Mouse (Mus musculus): ENCODE data around the gene Rfesd. TPM values are rescaled to one million over a fixed set of nuclear protein-coding genes. Genes with fewer than 3 reads are reported as not detected.

Gene Rfesd
- polyA plus RNA-seq, 1 experiment: 1.3 TPM

GRCm38 (mm10) chr13:76003272-76003671, 15.2 kb downstream of the Rfesd start:
- H3K36me3 ChIP-seq (ENCODE audit: control insufficient read depth): peaks cover 68% of the 10 kb centered on the region
- H3K4me3 ChIP-seq (replicated peaks): no peak overlapping the region
- no peak for TF ChIP-seq TAL1 (IDR thresholded peaks at IDR 0.05; ENCODE audit: low read length)
- TF ChIP-seq GATA1 (IDR thresholded peaks at IDR 0.05; ENCODE audit: low read length): no peak
- H3K4me1 ChIP-seq (ENCODE audit: control insufficient read depth): peaks cover 9% of the 10 kb centered on the region
- H3K9me3 ChIP-seq (ENCODE audit: control insufficient read depth, low read length): no peaks in the 10 kb centered on the region
- no peaks in the 10 kb centered on the region for H3K27me3 ChIP-seq (ENCODE audit: control insufficient read depth)

GRCm38 (mm10) chr13:75992169-75993028, 26.1 kb downstream of the Rfesd start:
- no peak for TF ChIP-seq GATA1 (IDR thresholded peaks at IDR 0.05; ENCODE audit: low read length)
- TF ChIP-seq TAL1 (IDR thresholded peaks at IDR 0.05; ENCODE audit: low read length): no peak
- H3K4me1 ChIP-seq (ENCODE audit: control insufficient read depth): peaks cover 2% of the 10 kb centered on the region; the same call in 1 of the 2 replicates
- H3K4me3 ChIP-seq (replicated peaks): no peak overlapping the region
- H3K27me3 ChIP-seq (ENCODE audit: control insufficient read depth): no peaks in the 10 kb centered on the region
- no peaks in the 10 kb centered on the region; the same call in 1 of the 2 replicates for H3K9me3 ChIP-seq (ENCODE audit: control insufficient read depth, low read length)
- peaks cover 12% of the 10 kb centered on the region for H3K36me3 ChIP-seq (ENCODE audit: control insufficient read depth)

- Histone ChIP-seq H3K36me3 (ENCODE audit: control insufficient read depth) (no peaks in the 10 kb centered on the region), H3K4me1 (ENCODE audit: control insufficient read depth) (no peaks in the 10 kb centered on the region; the same call in 1 of the 2 replicates), H3K4me3 (replicated peaks) (no peak overlapping the region), H3K9me3 (ENCODE audit: control insufficient read depth, low read length) (no peaks in the 10 kb centered on the region), H3K27me3 (ENCODE audit: control insufficient read depth) (no peaks in the 10 kb centered on the region)
- TF ChIP-seq GATA1 (IDR thresholded peaks at IDR 0.05; ENCODE audit: low read length): no peak
- no peak for TF ChIP-seq TAL1 (IDR thresholded peaks at IDR 0.05; ENCODE audit: low read length)
Measured at GRCm38 (mm10) chr13:75988096-75988495, 30.4 kb downstream of the Rfesd start.

GRCm38 (mm10) chr13:75981901-75982300, 36.6 kb downstream of the Rfesd start:
- no peaks in the 10 kb centered on the region for H3K27me3 ChIP-seq (ENCODE audit: control insufficient read depth)
- H3K9me3 ChIP-seq (ENCODE audit: control insufficient read depth, low read length): no peaks in the 10 kb centered on the region
- no peaks in the 10 kb centered on the region for H3K36me3 ChIP-seq (ENCODE audit: control insufficient read depth)
- TF ChIP-seq TAL1 (IDR thresholded peaks at IDR 0.05; ENCODE audit: low read length) (no peak), GATA1 (IDR thresholded peaks at IDR 0.05; ENCODE audit: low read length) (no peak)
- no peaks in the 10 kb centered on the region for H3K4me1 ChIP-seq (ENCODE audit: control insufficient read depth)
- no peak overlapping the region for H3K4me3 ChIP-seq (replicated peaks)

- TF ChIP-seq TAL1 (IDR thresholded peaks at IDR 0.05; ENCODE audit: low read length) (no peak), GATA1 (IDR thresholded peaks at IDR 0.05; ENCODE audit: low read length) (no peak)
- H3K36me3 ChIP-seq (ENCODE audit: control insufficient read depth): no peaks in the 10 kb centered on the region
- H3K9me3 ChIP-seq (ENCODE audit: control insufficient read depth, low read length): no peaks in the 10 kb centered on the region
- no peak overlapping the region for H3K4me3 ChIP-seq (replicated peaks)
- H3K4me1 ChIP-seq (ENCODE audit: control insufficient read depth): no peaks in the 10 kb centered on the region; the same call in 1 of the 2 replicates
- no peaks in the 10 kb centered on the region for H3K27me3 ChIP-seq (ENCODE audit: control insufficient read depth)
Measured at GRCm38 (mm10) chr13:75976649-75977048, 41.9 kb downstream of the Rfesd start.

GRCm38 (mm10) chr13:75976218-75976617, 42.3 kb downstream of the Rfesd start:
- no peaks in the 10 kb centered on the region for H3K9me3 ChIP-seq (ENCODE audit: control insufficient read depth, low read length)
- no peaks in the 10 kb centered on the region for H3K36me3 ChIP-seq (ENCODE audit: control insufficient read depth)
- H3K27me3 ChIP-seq (ENCODE audit: control insufficient read depth): no peaks in the 10 kb centered on the region
- no peaks in the 10 kb centered on the region; the same call in 1 of the 2 replicates for H3K4me1 ChIP-seq (ENCODE audit: control insufficient read depth)
- no peak for TF ChIP-seq GATA1 (IDR thresholded peaks at IDR 0.05; ENCODE audit: low read length)
- no peak overlapping the region for H3K4me3 ChIP-seq (replicated peaks)

GRCm38 (mm10) chr13:75975629-75976028, 42.9 kb downstream of the Rfesd start:
- no peaks in the 10 kb centered on the region for H3K9me3 ChIP-seq (ENCODE audit: control insufficient read depth, low read length)
- no peaks in the 10 kb centered on the region for H3K36me3 ChIP-seq (ENCODE audit: control insufficient read depth)
- H3K27me3 ChIP-seq (ENCODE audit: control insufficient read depth): no peaks in the 10 kb centered on the region
- TF ChIP-seq GATA1 (IDR thresholded peaks at IDR 0.05; ENCODE audit: low read length) (no peak), TAL1 (IDR thresholded peaks at IDR 0.05; ENCODE audit: low read length) (no peak)
- no peak overlapping the region for H3K4me3 ChIP-seq (replicated peaks)
- H3K4me1 ChIP-seq (ENCODE audit: control insufficient read depth): no peaks in the 10 kb centered on the region; the same call in 1 of the 2 replicates

- Histone ChIP-seq H3K9me3 (ENCODE audit: control insufficient read depth, low read length) (no peaks in the 10 kb centered on the region), H3K4me3 (replicated peaks) (no peak overlapping the region), H3K27me3 (ENCODE audit: control insufficient read depth) (no peaks in the 10 kb centered on the region), H3K36me3 (ENCODE audit: control insufficient read depth) (no peaks in the 10 kb centered on the region), H3K4me1 (ENCODE audit: control insufficient read depth) (no peaks in the 10 kb centered on the region; the same call in 1 of the 2 replicates)
- TF ChIP-seq GATA1 (IDR thresholded peaks at IDR 0.05; ENCODE audit: low read length): no peak
- no peak for TF ChIP-seq TAL1 (IDR thresholded peaks at IDR 0.05; ENCODE audit: low read length)
Measured at GRCm38 (mm10) chr13:75974481-75974880, 44.0 kb downstream of the Rfesd start.

- no peaks in the 10 kb centered on the region for H3K36me3 ChIP-seq (ENCODE audit: control insufficient read depth)
- H3K27me3 ChIP-seq (ENCODE audit: control insufficient read depth): no peaks in the 10 kb centered on the region
- no peak for TF ChIP-seq TAL1 (IDR thresholded peaks at IDR 0.05; ENCODE audit: low read length)
- TF ChIP-seq GATA1 (IDR thresholded peaks at IDR 0.05; ENCODE audit: low read length): no peak
- H3K4me3 ChIP-seq (replicated peaks): no peak within 1 kb of the TSS
- peaks cover 2% of the 10 kb centered on the region; the same call in 1 of the 2 replicates for H3K9me3 ChIP-seq (ENCODE audit: control insufficient read depth, low read length)
- no peaks in the 10 kb centered on the region for H3K4me1 ChIP-seq (ENCODE audit: control insufficient read depth)
Measured at GRCm38 (mm10) chr13:75966850-75967249, 51.7 kb downstream of the Rfesd start, which contains the start of gene Spata9. TSS of gene Spata9 (plus strand) at chr13:75967150.
